Mouse (Mus musculus) liver, adult 2 months (tissue): ENCODE data around the gene Fam229b. TPM values are rescaled to one million over a fixed set of nuclear protein-coding genes. Genes with fewer than 3 reads are reported as not detected.
A peak's percentile ranks its signal among the peaks of the same experiment; 100 is the strongest.

Experiments
- DNase-seq: peaks from one replicate; pipeline ENCODE4 v3.0.0-alpha.2; 2011; ENCODE audit warnings: low read depth, low spot score; ENCODE audit errors: extremely low read depth
- H3K27ac ChIP-seq: fragments of 200-500 bp; replicated peaks from 2 replicates; pipeline ENCODE4 v1.5.1; 2012; ENCODE audit warnings: low read depth, mild to moderate bottlenecking, control low read depth, inconsistent platforms, low read length; ENCODE audit not compliant: insufficient read depth
- H3K27me3 ChIP-seq: fragments of 200-500 bp; 2 replicates; pipeline ENCODE4 v1.6.1; 2012; ENCODE audit warnings: mild to moderate bottlenecking, moderate library complexity, low read length, inconsistent platforms; ENCODE audit not compliant: control insufficient read depth, insufficient read depth
- H3K36me3 ChIP-seq: fragments of 200-500 bp; 2 replicates; pipeline ENCODE4 v1.6.1; 2012; ENCODE audit warnings: low read length, inconsistent platforms; ENCODE audit not compliant: control insufficient read depth, insufficient read depth
- H3K4me1 ChIP-seq: fragments of 200-500 bp; 2 replicates; pipeline ENCODE4 v1.6.1; 2011; ENCODE audit warnings: low read length; ENCODE audit not compliant: control insufficient read depth, insufficient read depth
- H3K4me3 ChIP-seq: fragments of 200-500 bp; 2 replicates; pipeline ENCODE4 v1.5.1; 2011; ENCODE audit warnings: low read depth, mild to moderate bottlenecking, control low read depth, low read length, moderate library complexity; ENCODE audit not compliant: insufficient read depth
- H3K79me2 ChIP-seq: fragments of 200-500 bp; 2 replicates; pipeline ENCODE4 v1.6.1; 2012; ENCODE audit warnings: inconsistent platforms, mild to moderate bottlenecking, low read length, moderate library complexity; ENCODE audit not compliant: control insufficient read depth, insufficient read depth
- H3K9ac ChIP-seq: fragments of 200-500 bp; 2 replicates; pipeline ENCODE4 v1.6.1; 2012; ENCODE audit warnings: low read depth, mild to moderate bottlenecking, control low read depth, inconsistent platforms, low read length
- CTCF ChIP-seq: fragments of 200-500 bp; IDR thresholded peaks from 2 replicates; pipeline ENCODE4 v1.5.1; 2011; ENCODE audit warnings: low read depth, low read length, control low read depth
- POLR2A ChIP-seq: fragments of 200-500 bp; IDR thresholded peaks from 2 replicates; pipeline ENCODE4 v1.6.1; 2011; ENCODE audit warnings: low read length, control low read depth; ENCODE audit not compliant: insufficient read depth; ENCODE audit errors: extremely low read depth
- WGBS: fragments of 180-500 bp; shearing (Covaris S2); methylation state at CpG from one replicate; pipeline ENCODE4 v1.1.7; 2018; 5-methylcytosine and 5-hydroxymethylcytosine counted together
- polyA plus RNA-seq: library from polyadenylated mRNA; depleted of rRNA; stranded (reverse); fragments of >200 nt; gene quantifications from 2 replicates; pipeline ENCODE4 v1.2.3, GENCODE M21; 2012
- total RNA-seq: library from RNA; depleted of rRNA; stranded (reverse); fragments of >200 nt; gene quantifications from 2 replicates; pipeline ENCODE4 v1.2.3, GENCODE M21; 2014

Fam229b gene
- total and polyA plus RNA-seq, 2 experiments: 0.35 to 1.1 TPM

- no peaks in the 10 kb centered on the region for H3K36me3 ChIP-seq
- DNase-seq: no peak
- WGBS: 88% methylated on average over 10 of the region's 10 CpGs
- peak within 1 kb of the TSS; percentile 17; the same call in 1 of the 2 replicates for H3K4me3 ChIP-seq
- no peaks in the 10 kb centered on the region for H3K79me2 ChIP-seq
- TF ChIP-seq POLR2A (no peak), CTCF (no peak)
- no peaks in the 10 kb centered on the region for H3K27me3 ChIP-seq
- H3K27ac ChIP-seq: no peak within 1 kb of the TSS
- no peak within 1 kb of the TSS for H3K9ac ChIP-seq
- H3K4me1 ChIP-seq: peaks cover 17% of the 10 kb centered on the region
Observed at GRCm38 (mm10) chr10:39163694-39164093, 30.0 kb upstream of the Fam229b start, which contains the start of gene Ccn6. Ccn6 (minus strand) TSS chr10:39163794.

- H3K4me3 ChIP-seq: peak overlapping the region; percentile 17; the same call in 1 of the 2 replicates
- H3K36me3 ChIP-seq: no peaks in the 10 kb centered on the region
- 17% methylated on average over 18 of the region's 18 CpGs for WGBS
- no peaks in the 10 kb centered on the region for H3K79me2 ChIP-seq
- DNase-seq: peak; percentile 43
- H3K27ac ChIP-seq: no peak overlapping the region
- no peak for TF ChIP-seq POLR2A
- TF ChIP-seq CTCF: no peak
- H3K9ac ChIP-seq: no peak overlapping the region
- peaks cover 17% of the 10 kb centered on the region for H3K4me1 ChIP-seq
- H3K27me3 ChIP-seq: no peaks in the 10 kb centered on the region
Observed at GRCm38 (mm10) chr10:39162666-39163484, 29.2 kb upstream of the Fam229b start.

GRCm38 (mm10) chr10:39161406-39161805, 27.7 kb upstream of the Fam229b start:
- Histone ChIP-seq H3K79me2 (no peaks in the 10 kb centered on the region), H3K27ac (no peak overlapping the region), H3K36me3 (no peaks in the 10 kb centered on the region), H3K9ac (no peak overlapping the region), H3K4me1 (peaks cover 12% of the 10 kb centered on the region), H3K27me3 (no peaks in the 10 kb centered on the region), H3K4me3 (no peak overlapping the region)
- 97% methylated on average over 1 of the region's 1 CpGs for WGBS
- no peak for DNase-seq
- no peak for TF ChIP-seq POLR2A
- no peak for TF ChIP-seq CTCF

GRCm38 (mm10) chr10:39158306-39158705, 24.6 kb upstream of the Fam229b start:
- no peak for DNase-seq
- no peaks in the 10 kb centered on the region for H3K27me3 ChIP-seq
- 73% methylated on average over 12 of the region's 12 CpGs for WGBS
- no peak overlapping the region for H3K9ac ChIP-seq
- no peaks in the 10 kb centered on the region for H3K36me3 ChIP-seq
- no peak overlapping the region for H3K27ac ChIP-seq
- H3K4me1 ChIP-seq: peaks cover 2% of the 10 kb centered on the region
- H3K79me2 ChIP-seq: no peaks in the 10 kb centered on the region
- TF ChIP-seq CTCF (no peak), POLR2A (no peak)
- no peak overlapping the region for H3K4me3 ChIP-seq

GRCm38 (mm10) chr10:39157321-39157720, 23.6 kb upstream of the Fam229b start:
- TF ChIP-seq POLR2A (no peak), CTCF (no peak)
- H3K79me2 ChIP-seq: no peaks in the 10 kb centered on the region
- H3K27me3 ChIP-seq: no peaks in the 10 kb centered on the region
- H3K36me3 ChIP-seq: no peaks in the 10 kb centered on the region
- no peak for DNase-seq
- no peaks in the 10 kb centered on the region for H3K4me1 ChIP-seq
- H3K4me3 ChIP-seq: no peak overlapping the region
- H3K27ac ChIP-seq: no peak overlapping the region
- no peak overlapping the region for H3K9ac ChIP-seq
- WGBS: 91% methylated on average over 1 of the region's 1 CpGs

GRCm38 (mm10) chr10:39156719-39157118, 23.0 kb upstream of the Fam229b start:
- DNase-seq: no peak
- no peak for TF ChIP-seq CTCF
- TF ChIP-seq POLR2A: no peak
- 88% methylated on average over 5 of the region's 5 CpGs for WGBS
- no peaks in the 10 kb centered on the region for H3K4me1 ChIP-seq
- no peaks in the 10 kb centered on the region for H3K27me3 ChIP-seq
- no peaks in the 10 kb centered on the region for H3K79me2 ChIP-seq
- H3K36me3 ChIP-seq: no peaks in the 10 kb centered on the region
- no peak overlapping the region for H3K9ac ChIP-seq
- H3K4me3 ChIP-seq: no peak overlapping the region
- no peak overlapping the region for H3K27ac ChIP-seq
